Mouse (Mus musculus): ENCODE measurements around the gene Ttc16.

DNA sequence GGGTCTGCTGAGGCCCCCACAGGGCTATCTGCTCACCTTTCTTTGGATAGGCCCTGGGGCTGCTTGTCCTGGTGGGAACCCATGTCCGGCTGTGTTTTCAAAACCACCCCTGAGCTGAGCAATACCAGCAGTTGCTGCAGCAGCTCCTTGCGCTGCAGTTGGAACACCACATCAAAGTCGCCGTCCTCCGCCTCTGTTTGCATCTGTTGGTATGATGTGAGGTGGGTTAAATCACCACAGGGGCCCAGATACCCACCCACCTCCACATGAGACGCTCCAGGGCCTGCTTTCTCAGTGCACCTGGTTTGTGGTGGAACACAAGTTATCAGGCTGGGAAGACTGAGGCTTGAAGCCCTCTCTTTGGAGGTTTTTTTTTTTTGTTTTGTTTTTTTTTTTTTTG, 2.6 kb upstream of the Ttc16 start:
- no peak for TF ChIP-seq POLR2A (IDR thresholded peaks at IDR 0.05; ENCODE audit: borderline replicate concordance, insufficient read depth, low read length)
- TF ChIP-seq CTCF (IDR thresholded peaks at IDR 0.05; ENCODE audit: borderline replicate concordance, insufficient read depth, low read depth, low read length): no peak

Measured in cerebellum, adult 2 months (tissue).